Mouse (Mus musculus): ENCODE measurements around the gene Tmem210.

Gene Tmem210

GRCm38 (mm10) chr2:25297093-25297492 is 9.1 kb downstream of the Tmem210 start:
- DNase-seq, result no peak

GRCm38 (mm10) chr2:25298046-25298445 is 10.1 kb downstream of the Tmem210 start:
- no peak for DNase-seq

- DNase-seq, result no peak
These were observed 15.5 kb downstream of the Tmem210 start for GRCm38 (mm10) chr2:25303452-25303851.

- no peak for DNase-seq
These were observed 16.1 kb downstream of the Tmem210 start for GRCm38 (mm10) chr2:25303931-25304656.

GRCm38 (mm10) chr2:25304657-25305541 is 17.0 kb downstream of the Tmem210 start:
- DNase-seq, result peak; percentile 50

GRCm38 (mm10) chr2:25305587-25306359 is 17.8 kb downstream of the Tmem210 start:
- DNase-seq, result no peak

- no peak for DNase-seq
These were observed 22.2 kb downstream of the Tmem210 start for GRCm38 (mm10) chr2:25310180-25310579.

- DNase-seq, result no peak
These were observed 23.0 kb downstream of the Tmem210 start for GRCm38 (mm10) chr2:25310969-25311368.

- no peak for DNase-seq
These were observed 23.5 kb downstream of the Tmem210 start for GRCm38 (mm10) chr2:25311491-25311891.

- no peak for DNase-seq
These were observed 30.4 kb downstream of the Tmem210 start for GRCm38 (mm10) chr2:25318119-25318966.

GRCm38 (mm10) chr2:25318971-25319773 is 31.2 kb downstream of the Tmem210 start, which contains the start of gene Grin1:
TSS of gene Grin1 (minus strand) at chr2:25319187.
- peak; percentile 64 for DNase-seq

GRCm38 (mm10) chr2:25320084-25320483 is 32.1 kb downstream of the Tmem210 start:
- no peak for DNase-seq

- no peak for DNase-seq
These were observed 38.1 kb downstream of the Tmem210 start for GRCm38 (mm10) chr2:25326036-25326435.

- peak; percentile 54 for DNase-seq
These were observed 40.5 kb downstream of the Tmem210 start for GRCm38 (mm10) chr2:25328440-25328839.

- DNase-seq, result no peak
These were observed 43.5 kb downstream of the Tmem210 start for GRCm38 (mm10) chr2:25331470-25331869.

- DNase-seq, result peak; percentile 100
These were observed 44.6 kb downstream of the Tmem210 start, which contains the start of gene Man1b1 for GRCm38 (mm10) chr2:25332286-25333160. TSS of gene Man1b1 (plus strand) at chr2:25332338.

GRCm38 (mm10) chr2:25333569-25333968 is 45.6 kb downstream of the Tmem210 start:
- no peak for DNase-seq

- no peak for DNase-seq
These were observed 50.4 kb downstream of the Tmem210 start for GRCm38 (mm10) chr2:25338303-25338702.

Data from lung, postnatal 10 days (tissue).